Mouse (Mus musculus) embryonic facial prominence, embryonic 13.5 days (tissue): Measurements from ENCODE around the gene Ddi2. TPM values are rescaled to one million over a fixed set of nuclear protein-coding genes. Genes with fewer than 3 reads are reported as not detected.

Experiments used
- ATAC-seq: fragments of 200-750 bp; cut with Nextera tagmentation; 2 replicates; pipeline ENCODE4 v1.8.0; 2017; ENCODE audit warnings: low read depth; ENCODE audit not compliant: insufficient number of reproducible peaks, insufficient read depth, low FRiP score, low TSS enrichment
- H3K27ac ChIP-seq: fragments of 300-500 bp; sonication (generic); 2 replicates; pipeline ENCODE4 v1.5.1; 2015; ENCODE audit warnings: moderate library complexity, mild to moderate bottlenecking, inconsistent platforms
- H3K27me3 ChIP-seq: fragments of 300-500 bp; sonication (generic); 2 replicates; pipeline ENCODE4 v1.6.1; 2015; ENCODE audit warnings: mild to moderate bottlenecking, inconsistent platforms
- H3K36me3 ChIP-seq: fragments of 300-500 bp; sonication (generic); 2 replicates; pipeline ENCODE4 v1.6.1; 2015; ENCODE audit warnings: mild to moderate bottlenecking, inconsistent platforms
- H3K4me1 ChIP-seq: fragments of 300-500 bp; sonication (generic); 2 replicates; pipeline ENCODE4 v1.6.1; 2015; ENCODE audit warnings: inconsistent platforms
- H3K4me2 ChIP-seq: fragments of 300-500 bp; sonication (generic); 2 replicates; pipeline ENCODE4 v1.6.1; 2015; ENCODE audit warnings: moderate library complexity, mild to moderate bottlenecking, inconsistent platforms
- H3K4me3 ChIP-seq: fragments of 300-500 bp; sonication (generic); 2 replicates; pipeline ENCODE4 v1.5.1; 2015; ENCODE audit warnings: mild to moderate bottlenecking, inconsistent platforms
- H3K9ac ChIP-seq: fragments of 300-500 bp; sonication (generic); 2 replicates; pipeline ENCODE4 v1.6.1; 2015; ENCODE audit warnings: mild to moderate bottlenecking, inconsistent platforms
- H3K9me3 ChIP-seq: fragments of 300-500 bp; sonication (generic); 2 replicates; pipeline ENCODE4 v1.6.1; 2016; ENCODE audit warnings: inconsistent platforms
- WGBS: fragments of 180-500 bp; shearing (Covaris S2); methylation state at CpG from one replicate; pipeline ENCODE4 v1.1.7; 2015; ENCODE audit warnings: mixed read lengths; 5-methylcytosine and 5-hydroxymethylcytosine counted together
- polyA plus RNA-seq: library from polyadenylated mRNA; unstranded; fragments of >200 nt; fragmentation: Nextera tagmentation; extraction: Ambion mirVana; gene quantifications from 2 replicates; pipeline ENCODE4 v1.2.1, GENCODE M21; 2015

Ddi2 gene
- polyA plus RNA-seq, 1 experiment from 2014 or later, result 22.9 TPM

DNA sequence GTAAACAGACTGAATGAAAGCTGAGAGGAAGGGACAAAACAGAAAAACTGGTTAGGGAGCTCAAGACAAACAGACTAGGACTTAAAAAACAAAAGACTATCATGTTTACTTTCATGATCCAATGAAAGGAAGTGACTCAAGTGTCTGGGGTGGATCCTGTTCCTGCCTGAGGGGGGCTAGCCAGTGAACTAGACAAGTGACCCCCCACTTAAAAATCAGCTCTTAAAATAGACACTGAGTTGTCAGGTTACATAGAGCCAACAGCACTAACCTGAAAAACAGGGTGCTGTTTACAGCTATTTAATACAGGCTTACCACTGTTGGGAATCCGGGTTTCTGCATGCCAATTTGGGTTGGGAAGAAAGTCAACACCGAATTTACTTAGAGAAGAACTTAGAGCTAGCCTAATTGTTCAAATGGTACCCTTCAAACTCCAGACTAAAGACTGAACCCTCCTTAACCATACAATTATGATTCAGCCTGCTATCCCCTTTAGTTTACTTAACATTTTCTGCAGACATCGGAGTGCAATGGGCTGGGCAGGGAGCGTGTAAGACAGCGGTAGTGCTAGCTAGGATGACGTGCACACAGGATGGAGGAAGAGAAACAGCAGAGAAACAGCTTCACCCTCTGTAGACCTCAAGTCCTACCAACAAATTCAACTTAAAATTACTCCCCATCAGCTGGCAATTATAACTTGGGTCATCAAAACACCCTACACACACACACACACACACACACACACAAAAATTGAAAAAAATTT lies 2.3 kb downstream of the Ddi2 start:
- Histone ChIP-seq H3K4me1 (peaks cover 27% of the 10 kb centered on the region), H3K27me3 (no peaks in the 10 kb centered on the region; the same call in 1 of the 2 replicates), H3K4me2 (peak overlapping the region; percentile 79), H3K27ac (peak overlapping the region; percentile 58), H3K9ac (no peak overlapping the region; the same call in 1 of the 2 replicates), H3K4me3 (peak overlapping the region; percentile 99), H3K9me3 (no peaks in the 10 kb centered on the region; the same call in 1 of the 2 replicates), H3K36me3 (peaks cover 13% of the 10 kb centered on the region)
- no peak for ATAC-seq
- WGBS, result 67% methylated on average over 6 of the region's 6 CpGs

DNA sequence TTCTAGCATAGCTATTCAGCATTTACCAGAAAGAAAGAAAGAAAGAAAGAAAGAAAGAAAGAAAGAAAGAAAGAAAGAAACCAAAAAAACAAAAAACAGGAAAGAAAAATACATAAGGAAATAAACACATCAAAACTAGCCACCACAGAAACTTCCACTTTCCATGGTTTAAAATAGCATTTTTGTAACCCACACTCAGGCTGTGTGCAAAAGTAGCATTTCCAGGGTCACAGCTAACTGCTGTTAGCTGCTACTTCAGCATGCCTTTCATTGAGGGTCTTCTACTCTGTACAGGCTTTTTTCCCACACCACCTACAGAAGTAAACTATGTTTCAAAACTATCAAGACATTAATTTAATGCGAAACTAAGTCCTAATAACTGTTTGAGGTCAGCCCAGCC lies 3.9 kb downstream of the Ddi2 start:
- Histone ChIP-seq H3K9me3 (no peaks in the 10 kb centered on the region; the same call in 1 of the 2 replicates), H3K4me3 (no peak overlapping the region), H3K9ac (no peak overlapping the region), H3K36me3 (peaks cover 13% of the 10 kb centered on the region), H3K4me2 (no peak overlapping the region), H3K4me1 (peaks cover 37% of the 10 kb centered on the region), H3K27me3 (no peaks in the 10 kb centered on the region), H3K27ac (no peak overlapping the region)
- no peak for ATAC-seq
- 89% methylated on average over 1 of the region's 1 CpGs for WGBS

DNA sequence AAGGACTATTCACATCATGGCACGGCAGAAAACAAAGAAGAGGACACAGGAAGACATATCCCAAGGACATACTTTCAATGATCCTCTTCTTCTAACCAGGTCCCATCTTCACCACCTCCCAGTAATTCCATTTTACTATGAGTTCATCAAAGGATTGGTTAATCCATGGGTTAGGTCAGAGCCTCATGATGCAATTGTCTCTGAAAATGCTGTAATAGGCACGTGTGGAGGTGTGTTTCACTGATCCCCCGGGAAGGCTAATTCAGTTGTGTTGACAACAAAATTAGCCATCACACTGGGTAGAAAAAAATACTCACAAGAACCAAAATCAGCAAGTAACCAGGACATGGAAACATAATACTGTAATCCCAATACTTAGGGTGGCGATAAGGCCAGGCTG lies 5.6 kb downstream of the Ddi2 start:
- Histone ChIP-seq H3K9me3 (no peaks in the 10 kb centered on the region; the same call in 1 of the 2 replicates), H3K9ac (no peak overlapping the region), H3K27ac (no peak overlapping the region), H3K4me1 (peaks cover 35% of the 10 kb centered on the region), H3K4me2 (no peak overlapping the region), H3K4me3 (no peak overlapping the region), H3K27me3 (no peaks in the 10 kb centered on the region), H3K36me3 (peaks cover 23% of the 10 kb centered on the region)
- no peak for ATAC-seq
- WGBS, result 74% methylated on average over 4 of the region's 4 CpGs

DNA sequence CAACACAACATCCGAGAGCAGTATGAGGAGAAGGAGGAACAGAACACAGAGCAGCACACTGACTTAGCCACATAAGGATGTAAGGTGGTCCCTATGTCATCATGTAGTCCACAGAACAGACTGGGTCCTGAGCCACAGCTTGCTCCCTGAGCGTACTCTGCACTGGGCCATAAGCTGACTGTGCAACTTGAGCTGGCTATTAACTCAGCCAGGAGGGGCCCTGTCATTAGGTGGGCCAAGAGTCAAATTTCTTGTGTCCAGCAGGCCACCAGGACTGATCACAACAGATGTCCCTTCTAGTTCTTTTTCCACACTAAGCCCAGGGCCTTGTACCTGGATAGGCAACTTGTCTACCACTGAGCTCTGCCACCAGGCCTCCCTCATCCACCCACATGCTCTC lies 8.2 kb downstream of the Ddi2 start:
- Histone ChIP-seq H3K9me3 (no peaks in the 10 kb centered on the region; the same call in 1 of the 2 replicates), H3K27me3 (no peaks in the 10 kb centered on the region), H3K4me2 (no peak overlapping the region), H3K4me1 (peaks cover 16% of the 10 kb centered on the region), H3K27ac (no peak overlapping the region), H3K4me3 (no peak overlapping the region), H3K36me3 (peaks cover 40% of the 10 kb centered on the region), H3K9ac (no peak overlapping the region)
- 60% methylated on average over 2 of the region's 2 CpGs for WGBS
- ATAC-seq, result no peak

DNA sequence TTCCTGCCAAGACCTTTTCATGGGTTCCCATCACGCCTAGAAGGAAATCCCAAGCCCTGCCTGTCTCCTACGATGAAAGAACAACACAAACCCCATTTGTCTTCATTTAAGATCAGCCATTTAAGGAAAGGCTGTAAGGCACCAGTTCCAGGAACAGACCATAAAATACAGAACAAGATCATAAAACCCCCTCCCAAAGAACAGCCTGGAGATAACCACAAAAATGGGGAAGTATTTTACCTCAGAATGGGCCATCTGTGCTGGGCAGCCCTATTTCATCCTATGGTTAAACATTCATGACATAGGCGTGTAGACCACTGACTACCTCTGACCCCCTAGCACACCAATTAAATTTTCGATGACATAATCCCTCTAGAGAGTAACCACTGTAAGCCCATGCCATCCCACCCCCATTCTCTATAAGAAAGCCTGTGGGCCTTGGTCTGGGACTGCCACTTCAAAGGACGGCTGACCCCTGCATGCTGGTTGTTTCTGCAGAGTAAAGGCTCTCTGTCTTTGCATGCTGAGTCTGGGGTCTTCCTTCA lies 9.5 kb downstream of the Ddi2 start:
- 90% methylated on average over 5 of the region's 5 CpGs for WGBS

DNA sequence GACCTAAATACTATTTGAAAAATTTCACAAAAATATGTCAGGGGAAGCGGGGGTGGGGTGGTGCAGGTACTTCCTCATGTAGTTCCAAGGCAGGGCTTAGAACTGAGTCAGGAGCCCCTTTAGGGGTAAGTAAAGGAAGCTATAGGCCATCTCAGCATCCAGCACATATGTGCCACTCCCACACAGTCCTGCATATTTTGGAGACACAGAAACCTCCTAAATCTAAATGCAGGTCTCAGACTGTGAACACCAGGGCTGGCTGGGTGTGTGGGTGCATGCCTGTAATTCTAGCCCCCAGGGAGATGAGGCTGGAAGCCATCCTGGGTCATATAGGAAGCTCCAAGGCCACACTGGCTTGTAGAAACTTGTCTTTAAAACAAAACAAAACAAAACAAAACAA lies 12.0 kb downstream of the Ddi2 start:
- Histone ChIP-seq H3K27me3 (no peaks in the 10 kb centered on the region), H3K4me2 (no peak overlapping the region), H3K4me1 (peaks cover 11% of the 10 kb centered on the region), H3K36me3 (peaks cover 71% of the 10 kb centered on the region), H3K9me3 (no peaks in the 10 kb centered on the region), H3K27ac (no peak overlapping the region), H3K4me3 (no peak overlapping the region), H3K9ac (no peak overlapping the region)
- ATAC-seq, result no peak
- 91% methylated on average over 1 of the region's 1 CpGs for WGBS

More for the DNA sequence above, 9.5 kb downstream of the Ddi2 start:
- ATAC-seq, result no peak
- Histone ChIP-seq H3K36me3 (peaks cover 51% of the 10 kb centered on the region), H3K27ac (no peak overlapping the region), H3K9me3 (no peaks in the 10 kb centered on the region), H3K27me3 (no peaks in the 10 kb centered on the region), H3K9ac (no peak overlapping the region), H3K4me1 (peaks cover 11% of the 10 kb centered on the region), H3K4me2 (no peak overlapping the region), H3K4me3 (no peak overlapping the region)

DNA sequence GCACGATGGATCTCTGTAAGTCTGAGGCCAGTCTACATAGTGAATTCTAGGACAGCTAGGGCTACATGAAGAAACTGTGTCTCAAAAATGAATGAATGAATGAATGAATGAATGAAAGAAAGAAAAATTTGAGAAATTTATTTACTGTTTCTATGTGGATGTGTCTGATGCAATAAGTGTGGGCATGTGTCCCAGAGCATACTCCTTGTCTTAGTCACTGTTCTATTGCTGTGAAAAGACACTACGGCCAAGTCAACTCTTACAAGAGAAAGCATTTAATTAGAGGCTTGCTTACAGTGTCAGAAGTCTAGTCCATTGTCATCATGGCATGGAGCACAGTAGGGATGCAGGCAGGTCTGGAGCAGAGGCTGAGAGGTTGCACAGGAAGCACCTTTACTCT lies 14.2 kb downstream of the Ddi2 start:
- no peaks in the 10 kb centered on the region for H3K9me3 ChIP-seq
- 96% methylated on average over 2 of the region's 2 CpGs for WGBS
- H3K27me3 ChIP-seq, result no peaks in the 10 kb centered on the region
- H3K4me2 ChIP-seq, result no peak overlapping the region
- no peak for ATAC-seq
- peaks cover 94% of the 10 kb centered on the region for H3K36me3 ChIP-seq
- no peak overlapping the region for H3K27ac ChIP-seq
- no peaks in the 10 kb centered on the region for H3K4me1 ChIP-seq
- H3K9ac ChIP-seq, result no peak overlapping the region
- no peak overlapping the region for H3K4me3 ChIP-seq

DNA sequence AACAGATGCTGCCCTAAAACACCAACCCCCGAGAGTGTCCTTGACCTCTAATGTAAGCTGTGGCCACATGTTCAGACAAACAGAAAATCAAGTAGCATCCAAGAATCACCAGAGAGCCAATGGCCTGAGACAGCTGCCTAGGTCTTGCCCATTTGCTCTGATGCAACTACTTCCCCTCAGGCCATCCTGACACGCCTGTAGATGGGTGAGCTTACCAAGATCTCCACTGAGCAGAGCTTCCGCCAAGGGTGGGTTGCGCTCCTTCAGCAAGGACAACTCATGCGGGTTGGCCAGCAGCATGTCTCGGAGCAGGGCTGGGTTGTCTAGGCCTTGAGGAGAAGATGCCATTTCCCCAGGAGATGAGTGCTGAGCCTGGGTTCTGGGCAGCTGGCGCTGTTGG lies 15.2 kb downstream of the Ddi2 start:
- Histone ChIP-seq H3K4me3 (no peak overlapping the region), H3K27ac (no peak overlapping the region), H3K9ac (no peak overlapping the region), H3K27me3 (no peaks in the 10 kb centered on the region), H3K36me3 (peaks cover 97% of the 10 kb centered on the region), H3K4me2 (no peak overlapping the region), H3K4me1 (no peaks in the 10 kb centered on the region), H3K9me3 (no peaks in the 10 kb centered on the region)
- ATAC-seq, result no peak
- WGBS, result 92% methylated on average over 7 of the region's 7 CpGs

DNA sequence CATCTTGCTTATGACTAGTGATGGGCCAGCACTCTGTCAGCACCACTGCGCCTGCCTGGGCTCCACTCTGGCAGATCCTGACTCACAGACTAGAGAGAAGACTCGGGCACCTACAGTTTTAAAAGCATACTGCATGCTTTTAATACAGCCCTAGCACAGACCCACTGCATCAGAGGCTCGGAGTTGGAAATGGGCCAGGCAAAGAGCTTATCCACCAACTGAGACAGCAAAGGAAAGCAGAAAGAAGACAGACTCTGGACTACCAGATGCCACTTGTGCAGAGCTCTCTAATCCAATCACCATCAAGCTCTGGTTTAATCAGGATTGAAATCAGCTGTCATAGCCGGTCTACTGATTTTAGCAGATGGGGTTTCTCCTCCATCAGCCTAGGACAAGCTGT lies 17.9 kb downstream of the Ddi2 start:
- H3K9me3 ChIP-seq, result no peaks in the 10 kb centered on the region
- no peak overlapping the region for H3K9ac ChIP-seq
- 60% methylated on average over 4 of the region's 4 CpGs for WGBS
- no peak overlapping the region for H3K4me2 ChIP-seq
- no peak overlapping the region for H3K27ac ChIP-seq
- H3K4me3 ChIP-seq, result no peak overlapping the region
- peaks cover 96% of the 10 kb centered on the region for H3K36me3 ChIP-seq
- no peaks in the 10 kb centered on the region for H3K27me3 ChIP-seq
- H3K4me1 ChIP-seq, result no peaks in the 10 kb centered on the region
- ATAC-seq, result no peak

DNA sequence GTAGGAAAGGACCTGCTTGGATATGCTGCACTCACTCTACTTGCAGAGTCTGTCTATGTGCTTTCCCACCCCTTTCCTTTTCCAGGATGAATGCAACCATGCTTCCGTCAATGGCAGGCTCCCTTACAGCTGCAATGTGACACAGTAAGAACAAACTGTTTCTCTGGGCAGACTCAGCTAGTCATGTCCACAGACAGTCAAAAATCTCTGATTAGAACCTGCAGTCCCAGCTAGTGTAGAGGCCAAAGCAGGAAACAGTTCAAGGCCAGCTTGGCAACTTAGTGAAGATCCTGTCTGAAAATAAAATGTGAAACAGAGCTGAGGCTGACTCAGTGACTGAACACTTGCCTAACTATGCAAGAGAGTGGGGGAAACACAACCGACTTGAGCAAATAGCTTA lies 18.6 kb downstream of the Ddi2 start:
- Histone ChIP-seq H3K36me3 (peaks cover 98% of the 10 kb centered on the region), H3K27me3 (no peaks in the 10 kb centered on the region), H3K9ac (no peak overlapping the region), H3K4me3 (no peak overlapping the region), H3K4me1 (no peaks in the 10 kb centered on the region), H3K27ac (no peak overlapping the region), H3K9me3 (no peaks in the 10 kb centered on the region), H3K4me2 (no peak overlapping the region)
- 87% methylated on average over 2 of the region's 2 CpGs for WGBS
- no peak for ATAC-seq

DNA sequence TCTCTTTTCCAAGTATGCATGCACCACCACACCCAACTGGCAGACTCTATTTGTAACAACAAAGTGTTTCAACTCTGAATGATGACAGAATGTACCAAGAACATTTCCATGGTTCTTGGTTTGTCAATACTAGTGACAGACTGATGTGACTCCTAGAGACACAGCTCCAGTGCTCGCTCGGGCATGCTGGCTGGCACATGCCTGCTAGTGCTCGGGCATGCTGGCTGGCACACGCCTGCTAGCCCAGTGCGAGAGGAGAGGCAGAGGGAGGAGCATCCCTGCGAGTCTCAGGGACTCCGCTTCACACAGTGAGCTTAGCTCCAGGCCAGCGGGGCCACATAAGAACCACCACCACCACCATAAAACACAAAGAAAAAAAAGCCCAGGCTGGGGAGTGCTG lies 28.5 kb downstream of the Ddi2 start:
- WGBS, result 88% methylated on average over 8 of the region's 8 CpGs
- H3K4me3 ChIP-seq, result no peak overlapping the region
- H3K27me3 ChIP-seq, result no peaks in the 10 kb centered on the region
- H3K36me3 ChIP-seq, result peaks cover 93% of the 10 kb centered on the region
- no peak overlapping the region for H3K9ac ChIP-seq
- H3K9me3 ChIP-seq, result no peaks in the 10 kb centered on the region
- ATAC-seq, result no peak
- no peak overlapping the region for H3K4me2 ChIP-seq
- H3K27ac ChIP-seq, result no peak overlapping the region
- no peaks in the 10 kb centered on the region for H3K4me1 ChIP-seq

DNA sequence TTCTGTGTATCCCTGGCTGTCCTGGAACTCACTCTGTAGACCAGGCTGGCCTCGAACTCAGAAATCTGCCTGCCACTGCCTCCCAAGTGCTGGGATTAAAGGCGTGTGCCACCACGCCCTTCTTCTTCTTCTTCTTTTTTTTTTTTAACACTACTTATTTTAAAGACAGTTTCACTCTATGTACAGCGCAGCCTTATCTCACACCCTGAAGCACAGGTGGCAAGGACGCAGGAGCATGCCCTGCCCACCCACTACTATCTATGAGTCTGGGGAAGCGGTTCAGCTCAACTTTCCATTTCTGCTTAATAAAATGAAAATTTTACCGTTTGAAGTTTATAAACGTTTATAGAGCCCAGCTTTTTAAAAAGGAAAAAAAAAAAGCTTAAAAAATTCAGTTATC lies 34.7 kb downstream of the Ddi2 start:
- Histone ChIP-seq H3K4me3 (no peak overlapping the region), H3K4me2 (no peak overlapping the region), H3K4me1 (no peaks in the 10 kb centered on the region), H3K27me3 (no peaks in the 10 kb centered on the region), H3K9ac (no peak overlapping the region), H3K27ac (no peak overlapping the region), H3K36me3 (peaks cover 89% of the 10 kb centered on the region), H3K9me3 (no peaks in the 10 kb centered on the region)
- WGBS, result 94% methylated on average over 8 of the region's 8 CpGs
- no peak for ATAC-seq
